Mouse (Mus musculus): ENCODE measurements around the gene Pnn. TPM values are rescaled to one million over a fixed set of nuclear protein-coding genes. Genes with fewer than 3 reads are reported as not detected.

Gene Pnn
- total and polyA plus RNA-seq, 2 experiments from 2014 or later: 11.8 to 41.3 TPM

DNA sequence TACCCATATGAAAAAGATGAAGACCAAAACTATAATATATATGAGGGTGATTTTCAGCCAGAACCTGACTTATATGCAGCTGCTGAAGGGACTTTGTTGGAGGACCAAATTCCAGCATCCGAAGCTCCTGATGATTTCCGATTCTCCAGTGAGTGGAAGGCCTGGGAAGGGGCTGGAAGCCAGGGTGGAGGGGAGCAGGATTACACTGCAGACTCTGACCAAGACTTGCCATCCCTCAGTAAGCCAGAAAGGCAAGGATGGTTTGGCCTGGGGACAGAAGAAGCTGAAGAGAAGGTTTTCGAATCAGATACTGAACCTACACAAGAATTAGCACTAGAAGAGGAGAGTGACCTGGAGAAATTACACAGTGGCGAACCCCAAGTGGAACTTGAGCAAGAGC lies 41.2 kb downstream of the Pnn start:
- no peaks in the 10 kb centered on the region for H3K36me3 ChIP-seq (replicated peaks; ENCODE audit: control insufficient read depth, insufficient read depth, low read length)
- DNase-seq (ENCODE audit: low spot score): no peak
- no peaks in the 10 kb centered on the region for H3K4me1 ChIP-seq (ENCODE audit: control insufficient read depth, insufficient read depth)
- no peak overlapping the region for H3K27ac ChIP-seq (ENCODE audit: low read depth)
- H3K9ac ChIP-seq (replicated peaks; ENCODE audit: low read depth, low read length): no peak overlapping the region
- no peak for ATAC-seq (ENCODE audit: insufficient read depth, low read depth)
- 79% methylated on average over 4 of the region's 4 CpGs for WGBS
- H3K4me3 ChIP-seq (ENCODE audit: low read depth, low read length): no peak overlapping the region
- no peaks in the 10 kb centered on the region for H3K27me3 ChIP-seq (ENCODE audit: control insufficient read depth, insufficient read depth, low read length)
- no peaks in the 10 kb centered on the region for H3K9me3 ChIP-seq (replicated peaks; ENCODE audit: control insufficient read depth, low read length)
- TF ChIP-seq EP300 (IDR thresholded peaks at IDR 0.05; ENCODE audit: low read depth) (no peak), CTCF (IDR thresholded peaks at IDR 0.05; ENCODE audit: low read depth) (no peak)
- H3K4me2 ChIP-seq (ENCODE audit: low read depth, low read length): no peak overlapping the region

DNA sequence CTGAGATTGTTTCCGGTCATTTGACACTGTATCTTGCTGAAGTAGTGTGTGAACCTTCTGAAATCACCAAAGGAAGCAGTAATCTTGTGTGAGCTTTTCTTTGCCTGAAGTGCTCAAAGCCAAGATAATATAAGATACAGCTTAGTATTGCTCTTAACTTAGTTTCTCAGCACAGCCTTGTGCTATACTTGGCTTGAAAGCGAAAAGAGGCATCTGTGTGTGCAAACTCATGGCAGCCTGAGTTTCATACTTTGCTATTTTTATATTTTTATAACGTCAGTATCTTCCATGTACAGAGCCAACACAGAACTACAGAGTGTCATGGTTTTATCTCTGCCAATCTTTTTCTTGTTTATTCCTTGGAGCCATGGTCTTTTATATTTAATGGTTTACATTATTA lies 50.5 kb downstream of the Pnn start:
- DNase-seq (ENCODE audit: low spot score) (no peak), ATAC-seq (ENCODE audit: insufficient read depth, low read depth) (no peak)
- Histone ChIP-seq H3K27me3 (ENCODE audit: control insufficient read depth, insufficient read depth, low read length) (no peaks in the 10 kb centered on the region), H3K4me2 (ENCODE audit: low read depth, low read length) (no peak overlapping the region), H3K9ac (replicated peaks; ENCODE audit: low read depth, low read length) (no peak overlapping the region), H3K27ac (ENCODE audit: low read depth) (no peak overlapping the region), H3K4me1 (ENCODE audit: control insufficient read depth, insufficient read depth) (no peaks in the 10 kb centered on the region), H3K36me3 (replicated peaks; ENCODE audit: control insufficient read depth, insufficient read depth, low read length) (no peaks in the 10 kb centered on the region), H3K9me3 (replicated peaks; ENCODE audit: control insufficient read depth, low read length) (no peaks in the 10 kb centered on the region), H3K4me3 (ENCODE audit: low read depth, low read length) (no peak overlapping the region)
- 42% methylated on average over 3 of the region's 3 CpGs for WGBS
- TF ChIP-seq CTCF (IDR thresholded peaks at IDR 0.05; ENCODE audit: low read depth) (no peak), EP300 (IDR thresholded peaks at IDR 0.05; ENCODE audit: low read depth) (no peak)

Other genes starting within 250 kb of the Pnn start
- gene Sec23a, start 54.9 kb upstream of the Pnn start, total RNA-seq (2014; rRNA removed; ENCODE audit: low replicate concordance): 58.9 and 77.7 TPM in 2 replicates
- 41.5 and 42.8 TPM in 2 replicates for gene Sec23a, start 54.9 kb upstream of the Pnn start, polyA plus RNA-seq (2015; fragmentation: Nextera tagmentation; extraction: Ambion mirVana)
- 3.7 and 4.7 TPM in 2 replicates for gene Gemin2, start 53.5 kb upstream of the Pnn start, total RNA-seq (2014; rRNA removed; ENCODE audit: low replicate concordance)
- 16.0 and 16.3 TPM in 2 replicates for gene Gemin2, start 53.5 kb upstream of the Pnn start, polyA plus RNA-seq (2015; fragmentation: Nextera tagmentation; extraction: Ambion mirVana)
- gene Trappc6b, start 5.4 kb upstream of the Pnn start, total RNA-seq (2014; rRNA removed; ENCODE audit: low replicate concordance): 23.2 and 57.8 TPM in 2 replicates
- gene Trappc6b, start 5.4 kb upstream of the Pnn start, polyA plus RNA-seq (2015; fragmentation: Nextera tagmentation; extraction: Ambion mirVana): 95.4 and 96.6 TPM in 2 replicates
- 25.4 and 32.3 TPM in 2 replicates for gene Mia2, start 28.9 kb downstream of the Pnn start, total RNA-seq (2014; rRNA removed; ENCODE audit: low replicate concordance)
- gene Mia2, start 28.9 kb downstream of the Pnn start, polyA plus RNA-seq (2015; fragmentation: Nextera tagmentation; extraction: Ambion mirVana): 43.6 and 43.8 TPM in 2 replicates
- 9.7 and 22.3 TPM in 2 replicates for gene Fbxo33, start 152.8 kb downstream of the Pnn start, total RNA-seq (2014; rRNA removed; ENCODE audit: low replicate concordance)
- 3.6 and 5.5 TPM in 2 replicates for gene Fbxo33, start 152.8 kb downstream of the Pnn start, polyA plus RNA-seq (2015; fragmentation: Nextera tagmentation; extraction: Ambion mirVana)